Mouse (Mus musculus): ENCODE measurements around the gene Gm7075. TPM values are rescaled to one million over a fixed set of nuclear protein-coding genes. Genes with fewer than 3 reads are reported as not detected.
"Not testable (repeated sequence)": the region's sequence is repeated elsewhere in the genome, so short reads cannot be mapped to it uniquely, and the experiment has no call there.

Gene Gm7075
- polyA plus RNA-seq (2014; fragmentation: Nextera tagmentation; extraction: Ambion mirVana), result not detected in 2 replicates

GRCm38 (mm10) chr10:63421739-63422735 is at the start of gene Gm7075:
TSS of gene Gm7075 (minus strand) at chr10:63421789.
- ATAC-seq (ENCODE audit: low FRiP score, low TSS enrichment), result no peak
- no peak within 1 kb of the TSS for H3K9ac ChIP-seq (ENCODE audit: low read depth, low read length)
- no peaks in the 10 kb centered on the region for H3K27me3 ChIP-seq (ENCODE audit: control insufficient read depth, insufficient read depth, low read length)
- no peaks in the 10 kb centered on the region for H3K4me1 ChIP-seq (ENCODE audit: control insufficient read depth, insufficient read depth, low read length)
- H3K36me3 ChIP-seq (ENCODE audit: control insufficient read depth, insufficient read depth, low read length), result no peaks in the 10 kb centered on the region
- H3K9me3 ChIP-seq (ENCODE audit: control insufficient read depth, low read length), result no peaks in the 10 kb centered on the region
- no peak within 1 kb of the TSS for H3K27ac ChIP-seq (ENCODE audit: low read depth, low read length)
- 87% methylated on average over 18 of the region's 18 CpGs for WGBS
- H3K4me2 ChIP-seq (replicated peaks; ENCODE audit: low read depth, low read length), result no peak within 1 kb of the TSS
- H3K4me3 ChIP-seq (ENCODE audit: low read length), result no peak within 1 kb of the TSS

GRCm38 (mm10) chr10:63460935-63461334 is 39.3 kb upstream of the Gm7075 start:
- Histone ChIP-seq H3K4me3 (ENCODE audit: low read length) (no peak overlapping the region), H3K9ac (ENCODE audit: low read depth, low read length) (no peak overlapping the region), H3K27ac (ENCODE audit: low read depth, low read length) (no peak overlapping the region), H3K36me3 (ENCODE audit: control insufficient read depth, insufficient read depth, low read length) (no peaks in the 10 kb centered on the region), H3K27me3 (ENCODE audit: control insufficient read depth, insufficient read depth, low read length) (no peaks in the 10 kb centered on the region), H3K9me3 (ENCODE audit: control insufficient read depth, low read length) (no peaks in the 10 kb centered on the region), H3K4me2 (replicated peaks; ENCODE audit: low read depth, low read length) (no peak overlapping the region), H3K4me1 (ENCODE audit: control insufficient read depth, insufficient read depth, low read length) (no peaks in the 10 kb centered on the region)
- no peak for ATAC-seq (ENCODE audit: low FRiP score, low TSS enrichment)
- WGBS, result 38% methylated on average over 5 of the region's 5 CpGs

GRCm38 (mm10) chr10:63457292-63458128 is 35.9 kb upstream of the Gm7075 start:
- 0 out of 2 replicates have a peak, but pooled peaks have one; percentile 39 for ATAC-seq (ENCODE audit: low FRiP score, low TSS enrichment)
- no peak overlapping the region for H3K9ac ChIP-seq (ENCODE audit: low read depth, low read length)
- no peak overlapping the region for H3K27ac ChIP-seq (ENCODE audit: low read depth, low read length)
- H3K27me3 ChIP-seq (ENCODE audit: control insufficient read depth, insufficient read depth, low read length), result no peaks in the 10 kb centered on the region
- H3K4me3 ChIP-seq (ENCODE audit: low read length), result no peak overlapping the region
- peak overlapping the region; percentile 27 for H3K4me2 ChIP-seq (replicated peaks; ENCODE audit: low read depth, low read length)
- 44% methylated on average over 17 of the region's 17 CpGs for WGBS
- no peaks in the 10 kb centered on the region for H3K4me1 ChIP-seq (ENCODE audit: control insufficient read depth, insufficient read depth, low read length)
- no peaks in the 10 kb centered on the region for H3K36me3 ChIP-seq (ENCODE audit: control insufficient read depth, insufficient read depth, low read length)
- H3K9me3 ChIP-seq (ENCODE audit: control insufficient read depth, low read length), result no peaks in the 10 kb centered on the region

- WGBS, result 46% methylated on average over 8 of the region's 8 CpGs
Observed at GRCm38 (mm10) chr10:63455110-63455878, 33.7 kb upstream of the Gm7075 start.

DNA sequence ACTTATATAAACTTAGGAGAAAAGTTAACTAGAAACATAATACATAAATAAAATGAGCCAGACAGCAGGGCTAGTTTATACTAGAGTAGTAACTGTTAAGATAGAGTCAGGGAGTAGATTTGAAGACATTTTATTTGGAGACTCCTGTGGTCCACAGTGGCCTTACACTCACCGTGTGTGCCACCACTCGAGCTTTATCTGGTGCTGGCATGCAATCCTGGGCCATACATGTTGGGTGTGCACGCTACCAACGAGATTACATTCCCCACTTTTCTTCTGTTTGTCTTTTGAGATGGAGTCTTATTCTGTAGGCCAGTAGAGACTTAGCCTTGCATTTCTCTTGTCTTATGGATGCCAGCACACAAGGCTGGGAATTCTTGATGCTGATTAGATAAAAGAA is 32.3 kb upstream of the Gm7075 start:
- H3K36me3 ChIP-seq (ENCODE audit: control insufficient read depth, insufficient read depth, low read length), result no peaks in the 10 kb centered on the region
- H3K9me3 ChIP-seq (ENCODE audit: control insufficient read depth, low read length), result no peaks in the 10 kb centered on the region
- H3K9ac ChIP-seq (ENCODE audit: low read depth, low read length), result no peak overlapping the region
- no peak overlapping the region for H3K27ac ChIP-seq (ENCODE audit: low read depth, low read length)
- 95% methylated on average over 4 of the region's 4 CpGs for WGBS
- H3K4me1 ChIP-seq (ENCODE audit: control insufficient read depth, insufficient read depth, low read length), result no peaks in the 10 kb centered on the region
- H3K4me2 ChIP-seq (replicated peaks; ENCODE audit: low read depth, low read length), result no peak overlapping the region
- no peak for ATAC-seq (ENCODE audit: low FRiP score, low TSS enrichment)
- H3K27me3 ChIP-seq (ENCODE audit: control insufficient read depth, insufficient read depth, low read length), result no peaks in the 10 kb centered on the region
- H3K4me3 ChIP-seq (ENCODE audit: low read length), result no peak overlapping the region

More at GRCm38 (mm10) chr10:63455110-63455878, 33.7 kb upstream of the Gm7075 start:
- ATAC-seq (ENCODE audit: low FRiP score, low TSS enrichment), result 0 out of 2 replicates have a peak, but pooled peaks have one; percentile 66
- H3K4me3 ChIP-seq (ENCODE audit: low read length), result no peak overlapping the region
- H3K9me3 ChIP-seq (ENCODE audit: control insufficient read depth, low read length), result no peaks in the 10 kb centered on the region
- no peaks in the 10 kb centered on the region for H3K36me3 ChIP-seq (ENCODE audit: control insufficient read depth, insufficient read depth, low read length)
- H3K9ac ChIP-seq (ENCODE audit: low read depth, low read length), result no peak overlapping the region
- H3K4me2 ChIP-seq (replicated peaks; ENCODE audit: low read depth, low read length), result no peak overlapping the region
- no peak overlapping the region for H3K27ac ChIP-seq (ENCODE audit: low read depth, low read length)
- no peaks in the 10 kb centered on the region for H3K4me1 ChIP-seq (ENCODE audit: control insufficient read depth, insufficient read depth, low read length)
- no peaks in the 10 kb centered on the region for H3K27me3 ChIP-seq (ENCODE audit: control insufficient read depth, insufficient read depth, low read length)

DNA sequence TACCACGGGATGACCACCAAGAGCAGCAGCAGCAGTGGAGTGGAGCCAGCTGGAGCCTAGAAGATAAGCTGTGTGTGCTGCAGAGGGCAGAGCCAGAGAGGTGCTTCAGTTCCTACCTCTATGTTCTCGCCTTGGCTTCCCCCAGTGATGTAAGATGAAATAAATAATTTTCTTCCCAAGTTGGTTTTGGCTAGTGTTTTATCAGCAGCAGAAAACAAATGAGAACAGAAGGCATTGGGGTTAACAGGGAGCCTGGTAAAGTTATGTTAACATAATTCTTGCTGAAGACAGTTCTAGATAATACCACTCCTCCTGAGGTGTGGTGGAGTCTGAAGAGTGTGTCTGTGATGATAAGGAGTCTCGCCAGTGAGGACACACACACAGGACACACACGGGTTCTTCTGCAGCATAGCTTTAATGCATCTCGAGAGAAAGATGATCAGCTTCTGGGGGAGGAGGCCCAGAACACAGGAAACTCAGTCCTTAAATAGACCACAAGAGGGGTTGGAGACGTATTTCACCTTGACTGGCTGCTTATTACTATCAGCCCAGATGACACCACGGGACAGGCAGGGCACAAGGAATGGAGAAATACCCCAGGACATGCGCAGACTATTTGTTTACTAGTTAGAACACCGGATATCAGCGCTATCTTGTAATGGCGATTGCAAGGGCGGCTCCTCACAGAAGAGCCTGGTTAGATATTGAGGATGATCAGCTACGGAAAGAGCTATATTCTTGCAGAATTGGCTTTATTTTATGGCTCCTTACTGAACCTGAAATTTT is 23.2 kb upstream of the Gm7075 start:
- 82% methylated on average over 12 of the region's 13 CpGs for WGBS
- not testable (repeated sequence) for H3K4me1 ChIP-seq (ENCODE audit: control insufficient read depth, insufficient read depth, low read length)

GRCm38 (mm10) chr10:63439694-63440228 is 18.2 kb upstream of the Gm7075 start:
- 67% methylated on average over 7 of the region's 7 CpGs for WGBS

More for the DNA sequence above, 23.2 kb upstream of the Gm7075 start:
- H3K4me2 ChIP-seq (replicated peaks; ENCODE audit: low read depth, low read length); H3K4me3 ChIP-seq (ENCODE audit: low read length); H3K9ac ChIP-seq (ENCODE audit: low read depth, low read length); H3K9me3 ChIP-seq (ENCODE audit: control insufficient read depth, low read length); ATAC-seq (ENCODE audit: low FRiP score, low TSS enrichment); H3K36me3 ChIP-seq (ENCODE audit: control insufficient read depth, insufficient read depth, low read length); H3K27me3 ChIP-seq (ENCODE audit: control insufficient read depth, insufficient read depth, low read length); H3K27ac ChIP-seq (ENCODE audit: low read depth, low read length): not testable (repeated sequence)

More at GRCm38 (mm10) chr10:63439694-63440228, 18.2 kb upstream of the Gm7075 start:
- Histone ChIP-seq H3K9me3 (ENCODE audit: control insufficient read depth, low read length) (no peaks in the 10 kb centered on the region), H3K36me3 (ENCODE audit: control insufficient read depth, insufficient read depth, low read length) (no peaks in the 10 kb centered on the region), H3K4me1 (ENCODE audit: control insufficient read depth, insufficient read depth, low read length) (no peaks in the 10 kb centered on the region), H3K27me3 (ENCODE audit: control insufficient read depth, insufficient read depth, low read length) (no peaks in the 10 kb centered on the region), H3K4me2 (replicated peaks; ENCODE audit: low read depth, low read length) (no peak overlapping the region), H3K4me3 (ENCODE audit: low read length) (no peak overlapping the region), H3K27ac (ENCODE audit: low read depth, low read length) (no peak overlapping the region), H3K9ac (ENCODE audit: low read depth, low read length) (no peak overlapping the region)
- ATAC-seq (ENCODE audit: low FRiP score, low TSS enrichment), result no peak
